Mouse (Mus musculus): ENCODE data around the gene Slc16a3. TPM values are rescaled to one million over a fixed set of nuclear protein-coding genes. Genes with fewer than 3 reads are reported as not detected.
A peak's percentile ranks its signal among the peaks of the same experiment; 100 is the strongest.

Slc16a3 gene
- polyA plus RNA-seq, 1 experiment: 10.9 TPM

DNA sequence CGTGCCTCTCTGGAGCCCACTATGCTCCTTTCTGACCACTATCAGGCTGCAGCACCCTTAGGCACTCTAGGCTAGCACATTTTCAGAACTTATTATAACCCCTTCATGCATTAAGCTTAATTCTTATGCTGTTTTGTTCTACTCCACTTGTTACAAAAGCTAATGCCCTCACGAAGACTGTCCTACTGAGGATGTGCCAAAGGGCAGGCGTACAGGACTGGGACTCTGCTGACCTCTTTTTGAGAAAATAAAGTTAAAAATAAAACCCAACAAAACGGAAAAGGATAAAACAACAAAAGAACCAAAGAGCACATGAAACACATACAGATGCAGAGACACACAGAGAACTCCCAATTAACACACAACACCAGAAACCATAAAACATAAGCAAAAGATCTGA, 33.4 kb downstream of the Slc16a3 start:
- TF ChIP-seq POLR2A (IDR thresholded peaks at IDR 0.05; ENCODE audit: borderline replicate concordance, extremely low read depth, insufficient read depth, insufficient read length, poor library complexity, severe bottlenecking) (no peak), CTCF (IDR thresholded peaks at IDR 0.05; ENCODE audit: borderline replicate concordance, extremely low read depth, insufficient read depth, insufficient read length) (no peak)
- DNase-seq (ENCODE audit: low read depth): no peak

DNA sequence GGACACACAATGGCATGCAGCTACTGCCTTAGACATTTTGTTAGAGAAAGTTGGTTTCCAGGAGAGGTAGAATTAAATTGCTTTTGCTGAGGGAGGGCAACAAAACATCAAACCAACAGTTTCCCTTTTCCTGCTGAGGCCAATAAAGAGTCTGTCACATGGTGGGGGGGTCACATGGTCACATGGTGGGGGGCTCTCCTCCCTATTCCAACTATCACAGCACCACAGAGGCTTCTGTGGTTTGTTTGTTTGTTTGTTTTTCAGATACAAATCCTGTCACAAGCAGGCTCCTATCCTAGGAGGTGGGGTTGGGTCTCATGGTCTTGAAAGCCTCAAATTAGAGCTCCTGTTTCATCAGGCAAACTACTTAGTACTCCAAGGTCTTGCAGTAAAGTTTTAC, 34.2 kb downstream of the Slc16a3 start:
- no peak for DNase-seq (ENCODE audit: low read depth)

DNA sequence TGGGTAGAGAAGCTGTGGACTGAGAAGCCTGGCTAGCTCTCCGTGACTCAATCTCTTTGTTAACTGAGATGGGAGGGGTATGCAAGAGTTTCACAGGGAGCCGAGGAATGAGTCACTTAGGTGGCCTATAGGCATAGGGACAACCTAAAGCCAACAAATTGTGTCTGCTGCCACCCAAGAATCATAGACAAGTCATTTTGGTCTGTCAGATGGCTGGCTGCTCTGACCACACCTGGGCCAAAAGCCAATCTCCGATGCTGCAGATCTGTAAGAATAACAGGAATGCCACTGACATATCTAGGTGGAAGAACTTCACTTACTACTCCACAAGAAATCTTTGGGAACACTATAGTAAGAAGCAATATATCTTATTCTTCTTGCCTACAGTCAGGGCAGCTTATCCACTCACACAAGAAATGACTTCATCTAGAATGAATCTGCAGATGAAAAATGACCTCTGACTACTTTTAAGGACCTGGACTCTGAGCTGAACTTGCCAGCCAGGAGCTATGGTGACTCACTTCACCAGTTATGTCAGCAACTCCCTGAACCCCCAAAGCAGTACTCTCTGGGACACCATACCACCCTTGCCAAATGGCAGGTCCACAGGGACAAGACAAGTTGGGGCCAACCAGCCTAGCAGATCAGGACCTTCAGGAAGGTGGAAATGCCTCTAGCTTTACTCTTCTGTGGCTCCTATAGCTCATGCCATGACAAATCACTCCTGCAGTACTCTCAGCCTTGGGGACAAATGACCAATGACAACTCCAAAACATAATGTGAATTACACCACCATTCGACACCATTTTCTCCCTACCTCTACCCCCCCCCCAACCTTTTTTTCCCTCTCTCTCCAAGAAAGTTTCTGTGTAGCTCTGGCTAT, 36.4 kb downstream of the Slc16a3 start:
- TF ChIP-seq CTCF (IDR thresholded peaks at IDR 0.05; ENCODE audit: borderline replicate concordance, extremely low read depth, insufficient read depth, insufficient read length) (no peak), POLR2A (IDR thresholded peaks at IDR 0.05; ENCODE audit: borderline replicate concordance, extremely low read depth, insufficient read depth, insufficient read length, poor library complexity, severe bottlenecking) (no peak)
- no peak for DNase-seq (ENCODE audit: low read depth)

More for the DNA sequence above, 34.2 kb downstream of the Slc16a3 start:
- no peak for TF ChIP-seq POLR2A (IDR thresholded peaks at IDR 0.05; ENCODE audit: borderline replicate concordance, extremely low read depth, insufficient read depth, insufficient read length, poor library complexity, severe bottlenecking)
- TF ChIP-seq CTCF (IDR thresholded peaks at IDR 0.05; ENCODE audit: borderline replicate concordance, extremely low read depth, insufficient read depth, insufficient read length): no peak

DNA sequence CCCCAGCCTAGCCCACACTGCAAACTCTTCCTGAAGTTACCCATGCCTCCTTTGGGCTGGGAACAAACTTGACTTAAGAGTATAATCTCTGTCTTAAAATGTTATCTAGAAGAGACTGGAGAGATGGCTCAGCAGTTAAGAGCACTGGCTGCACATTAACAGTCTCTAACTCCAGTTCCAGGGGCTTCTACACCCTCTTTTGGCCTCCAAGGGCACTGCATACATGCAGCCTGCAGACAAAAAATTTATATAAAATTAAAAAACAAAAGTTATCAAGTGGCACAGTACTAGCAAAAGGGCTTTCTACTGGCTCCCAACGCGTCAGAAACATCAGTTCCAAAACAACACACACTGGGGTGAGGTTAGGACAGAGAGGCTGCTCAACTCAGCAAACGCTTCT, 39.3 kb downstream of the Slc16a3 start:
- no peak for TF ChIP-seq POLR2A (IDR thresholded peaks at IDR 0.05; ENCODE audit: borderline replicate concordance, extremely low read depth, insufficient read depth, insufficient read length, poor library complexity, severe bottlenecking)
- TF ChIP-seq CTCF (IDR thresholded peaks at IDR 0.05; ENCODE audit: borderline replicate concordance, extremely low read depth, insufficient read depth, insufficient read length): no peak
- no peak for DNase-seq (ENCODE audit: low read depth)

DNA sequence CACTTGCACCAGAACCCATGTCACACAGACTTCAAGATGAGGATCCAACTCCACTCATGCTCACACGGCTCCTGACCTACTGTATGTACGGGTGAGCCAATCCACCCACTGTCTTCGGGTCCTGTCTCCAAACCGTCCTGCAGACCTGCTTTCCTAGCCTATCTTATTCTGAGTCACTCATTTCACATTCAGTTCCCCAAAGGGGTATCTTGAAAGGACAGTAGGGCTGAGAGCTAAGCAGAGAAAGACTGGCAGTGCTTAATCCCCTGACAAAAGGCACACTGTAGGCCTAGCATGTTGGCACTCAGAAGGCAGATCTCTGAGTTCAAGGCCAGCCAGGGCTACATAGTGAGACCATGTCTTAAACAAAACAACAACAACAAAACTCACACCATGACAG, 40.1 kb downstream of the Slc16a3 start:
- DNase-seq (ENCODE audit: low read depth): no peak
- TF ChIP-seq POLR2A (IDR thresholded peaks at IDR 0.05; ENCODE audit: borderline replicate concordance, extremely low read depth, insufficient read depth, insufficient read length, poor library complexity, severe bottlenecking) (no peak), CTCF (IDR thresholded peaks at IDR 0.05; ENCODE audit: borderline replicate concordance, extremely low read depth, insufficient read depth, insufficient read length) (no peak)

DNA sequence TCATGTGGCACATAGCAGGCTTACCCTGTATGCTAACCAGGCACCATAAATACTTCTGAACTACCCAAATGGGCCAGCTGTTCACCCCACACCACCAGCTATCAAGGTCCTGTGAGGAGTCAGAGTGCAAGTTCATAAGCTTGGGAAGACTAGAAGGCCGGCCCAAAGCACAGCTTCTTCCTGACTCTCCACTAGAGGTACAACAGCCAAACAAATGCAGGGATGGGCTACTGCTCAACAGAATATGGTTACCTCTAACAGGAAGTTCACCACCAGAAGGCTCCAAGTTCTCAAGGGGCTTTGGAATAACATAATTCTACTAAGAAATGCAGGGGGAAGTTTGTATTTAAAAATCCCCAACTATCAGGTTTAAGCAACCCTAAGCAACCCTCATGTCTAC, 41.2 kb downstream of the Slc16a3 start:
- peak; percentile 19 for DNase-seq (ENCODE audit: low read depth)
- TF ChIP-seq POLR2A (IDR thresholded peaks at IDR 0.05; ENCODE audit: borderline replicate concordance, extremely low read depth, insufficient read depth, insufficient read length, poor library complexity, severe bottlenecking): no peak
- TF ChIP-seq CTCF (IDR thresholded peaks at IDR 0.05; ENCODE audit: borderline replicate concordance, extremely low read depth, insufficient read depth, insufficient read length): no peak

DNA sequence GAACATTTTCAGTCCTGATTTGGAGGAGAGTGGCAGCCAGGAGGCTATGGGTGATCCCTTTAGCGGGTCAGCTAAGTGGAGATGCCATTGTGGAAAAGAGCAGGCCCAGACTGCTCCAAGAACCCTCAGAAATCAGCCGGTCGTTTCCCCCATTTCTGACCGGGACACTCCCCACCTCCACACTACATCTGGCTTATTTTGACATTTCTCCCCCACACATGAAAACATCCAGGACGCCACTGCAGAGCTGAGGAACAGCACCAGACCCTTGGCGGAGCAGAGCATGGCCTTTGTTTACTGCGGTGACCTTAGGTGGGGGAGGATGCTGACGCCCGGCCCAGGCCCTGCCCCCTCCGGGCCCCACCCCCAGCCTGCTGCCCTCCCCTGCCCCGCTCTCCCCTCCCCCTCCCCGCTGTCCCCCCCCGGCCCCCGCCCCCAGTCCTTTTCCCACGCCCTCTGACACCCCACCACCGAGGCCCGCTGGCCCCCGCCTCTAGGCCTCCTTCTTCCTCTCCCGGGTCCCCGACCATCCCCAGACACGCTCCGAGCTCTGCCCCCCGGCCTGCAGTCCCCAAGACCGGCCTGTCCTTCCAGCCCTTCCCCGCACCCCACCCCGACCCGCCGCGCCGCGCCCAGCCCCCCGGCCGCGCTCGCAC, 42.0 kb downstream of the Slc16a3 start:
- DNase-seq (ENCODE audit: low read depth): peak; percentile 42
- TF ChIP-seq POLR2A (IDR thresholded peaks at IDR 0.05; ENCODE audit: borderline replicate concordance, extremely low read depth, insufficient read depth, insufficient read length, poor library complexity, severe bottlenecking): no peak
- no peak for TF ChIP-seq CTCF (IDR thresholded peaks at IDR 0.05; ENCODE audit: borderline replicate concordance, extremely low read depth, insufficient read depth, insufficient read length)

DNA sequence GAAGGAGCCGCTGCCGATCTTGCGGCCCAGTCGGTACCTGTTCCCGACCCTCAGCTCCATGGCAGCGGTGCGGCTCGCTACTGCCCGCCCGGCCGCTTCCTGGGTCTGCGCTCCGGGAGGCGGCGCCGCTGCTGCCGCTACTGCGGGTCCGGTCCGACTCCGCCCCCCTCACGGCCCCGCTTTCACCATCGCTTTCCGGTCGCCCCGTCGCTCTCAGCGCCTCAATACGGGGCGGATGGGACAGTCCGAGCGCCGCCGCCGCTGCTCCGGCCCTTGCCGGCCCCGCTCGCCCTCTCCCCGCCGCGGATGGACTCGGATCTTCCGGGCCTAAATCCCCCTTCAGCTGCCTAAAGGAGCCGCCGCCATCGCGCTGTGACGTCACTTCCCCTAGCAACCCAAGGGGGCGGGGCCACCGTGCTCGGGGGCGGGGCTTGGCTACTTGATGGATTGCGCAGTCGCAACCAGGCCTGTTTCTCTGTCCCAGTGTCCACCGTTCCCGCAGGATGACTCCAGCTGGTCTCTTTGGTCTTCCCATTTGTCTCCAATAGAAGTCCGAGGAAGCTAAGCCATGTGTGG, 42.8 kb downstream of the Slc16a3 start, which contains the start of gene Csnk1d:
TSS of gene Csnk1d (minus strand) at position 380 of the 576 bp plus-strand sequence.
- peak; percentile 98 for DNase-seq (ENCODE audit: low read depth)
- TF ChIP-seq CTCF (IDR thresholded peaks at IDR 0.05; ENCODE audit: borderline replicate concordance, extremely low read depth, insufficient read depth, insufficient read length) (no peak), POLR2A (IDR thresholded peaks at IDR 0.05; ENCODE audit: borderline replicate concordance, extremely low read depth, insufficient read depth, insufficient read length, poor library complexity, severe bottlenecking) (peak; percentile 39)

DNA sequence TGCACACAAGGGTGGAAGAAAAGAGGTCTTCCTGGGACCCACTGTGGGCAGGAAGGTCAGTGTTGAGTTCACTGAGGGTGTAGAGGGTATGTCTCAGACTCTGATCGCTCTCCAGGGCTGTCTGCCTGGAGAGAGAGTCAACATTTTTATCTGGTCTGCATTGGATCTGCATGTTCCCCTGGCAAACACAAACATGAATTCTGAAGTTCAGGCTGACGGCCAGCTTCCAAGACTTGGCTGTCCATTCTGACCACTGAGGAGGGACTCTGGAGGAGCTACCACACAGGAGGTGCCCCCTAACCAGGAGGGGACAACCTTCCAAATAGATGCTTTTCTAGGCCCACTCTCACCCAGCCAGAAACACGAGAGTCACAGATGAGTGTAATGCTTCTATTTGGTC, 43.5 kb downstream of the Slc16a3 start:
- DNase-seq (ENCODE audit: low read depth): no peak
- TF ChIP-seq CTCF (IDR thresholded peaks at IDR 0.05; ENCODE audit: borderline replicate concordance, extremely low read depth, insufficient read depth, insufficient read length) (no peak), POLR2A (IDR thresholded peaks at IDR 0.05; ENCODE audit: borderline replicate concordance, extremely low read depth, insufficient read depth, insufficient read length, poor library complexity, severe bottlenecking) (no peak)

DNA sequence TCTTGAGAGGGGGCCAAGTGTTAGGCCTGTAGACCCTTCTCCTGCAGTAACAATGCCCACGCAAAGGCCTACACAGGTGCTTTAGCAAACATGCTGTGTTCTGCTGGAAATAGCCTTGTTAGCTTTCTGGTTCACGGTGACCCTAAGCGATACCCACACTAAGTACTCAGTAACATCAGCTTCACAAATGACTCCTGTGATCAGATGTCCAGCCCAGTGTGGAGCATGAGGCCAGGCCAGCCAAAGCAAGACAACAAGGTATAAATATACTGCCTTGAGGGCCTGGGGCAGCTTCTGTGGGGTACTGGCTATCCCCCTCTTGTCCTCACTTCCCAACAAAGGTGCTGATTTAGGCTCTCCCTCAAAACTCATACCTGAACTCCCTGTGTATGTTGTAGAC, 44.8 kb downstream of the Slc16a3 start:
- TF ChIP-seq CTCF (IDR thresholded peaks at IDR 0.05; ENCODE audit: borderline replicate concordance, extremely low read depth, insufficient read depth, insufficient read length): no peak
- no peak for TF ChIP-seq POLR2A (IDR thresholded peaks at IDR 0.05; ENCODE audit: borderline replicate concordance, extremely low read depth, insufficient read depth, insufficient read length, poor library complexity, severe bottlenecking)
- no peak for DNase-seq (ENCODE audit: low read depth)

DNA sequence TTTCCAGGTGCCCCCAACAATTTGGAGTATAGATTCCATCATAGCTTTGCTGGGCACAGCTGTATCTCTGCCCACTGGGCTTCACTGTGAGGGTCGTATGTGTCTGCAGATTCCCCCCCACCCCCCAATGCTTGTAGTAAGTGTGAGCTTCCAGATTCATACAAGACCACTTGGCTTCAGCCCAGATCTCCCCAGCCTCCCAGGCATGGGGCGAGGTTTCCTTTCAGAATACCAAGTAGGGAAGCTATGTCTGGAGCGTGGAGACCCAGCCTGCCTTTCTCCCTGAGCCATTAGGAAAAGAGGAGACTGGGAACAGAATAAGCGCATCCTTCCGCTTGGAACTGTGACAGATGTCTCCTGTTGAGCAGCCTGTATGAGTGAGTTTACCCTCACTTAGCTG, 45.3 kb downstream of the Slc16a3 start:
- TF ChIP-seq POLR2A (IDR thresholded peaks at IDR 0.05; ENCODE audit: borderline replicate concordance, extremely low read depth, insufficient read depth, insufficient read length, poor library complexity, severe bottlenecking) (no peak), CTCF (IDR thresholded peaks at IDR 0.05; ENCODE audit: borderline replicate concordance, extremely low read depth, insufficient read depth, insufficient read length) (no peak)
- peak; percentile 60 for DNase-seq (ENCODE audit: low read depth)
